Mouse (Mus musculus): ENCODE measurements around the gene Pcdh15. TPM values are rescaled to one million over a fixed set of nuclear protein-coding genes. Genes with fewer than 3 reads are reported as not detected.

The Pcdh15 gene
- polyA plus RNA-seq, 1 experiment from 2014 or later: 2.6 TPM

DNA sequence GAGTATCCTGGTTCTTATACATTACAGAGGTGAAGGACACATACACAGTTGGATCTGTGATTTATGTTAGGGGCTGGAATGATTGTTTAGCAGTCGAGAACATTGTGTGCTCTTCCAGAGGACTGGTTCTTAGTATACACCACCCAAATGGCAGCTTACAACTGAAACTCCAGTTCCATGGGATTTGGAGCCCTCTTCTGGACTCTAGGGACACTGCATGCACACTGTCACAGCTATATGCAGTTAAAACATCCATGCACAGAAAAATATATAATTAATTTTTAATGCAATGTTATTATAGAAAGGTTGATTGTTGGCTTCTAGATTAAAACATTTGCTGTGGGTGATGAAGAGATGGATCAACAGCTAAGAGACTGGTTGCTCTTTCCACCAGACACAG is 301.3 kb downstream of the Pcdh15 start:
- no peaks in the 10 kb centered on the region for H3K27me3 ChIP-seq
- no peak overlapping the region for H3K4me2 ChIP-seq (replicated peaks)
- H3K9me3 ChIP-seq: no peaks in the 10 kb centered on the region
- no peak overlapping the region for H3K4me3 ChIP-seq
- H3K4me1 ChIP-seq: no peaks in the 10 kb centered on the region
- H3K36me3 ChIP-seq: no peaks in the 10 kb centered on the region
- H3K9ac ChIP-seq: no peak overlapping the region
- WGBS: 83% methylated on average over 1 of the region's 1 CpGs
- ATAC-seq (ENCODE audit: low FRiP score, low read depth): no peak
- no peak overlapping the region for H3K27ac ChIP-seq

DNA sequence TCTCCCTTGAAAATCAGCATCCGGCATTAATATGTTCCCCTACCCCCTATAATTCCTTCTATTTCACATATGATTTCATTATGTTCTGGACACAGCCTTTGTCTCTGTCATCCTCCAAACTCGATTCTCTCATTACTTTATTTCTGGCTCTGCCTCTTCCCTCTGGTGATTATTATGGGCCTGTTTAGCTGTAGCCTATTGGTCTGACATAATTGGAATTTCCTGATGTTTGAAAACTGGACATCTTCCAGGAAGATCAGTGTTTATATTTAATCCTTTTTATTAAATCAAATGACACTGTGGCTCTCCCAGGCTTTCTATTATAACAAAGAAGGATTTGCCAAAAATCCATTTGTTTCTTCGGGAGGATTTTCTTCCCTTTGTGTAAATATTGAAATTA is 326.3 kb downstream of the Pcdh15 start:
- Histone ChIP-seq H3K27ac (no peak overlapping the region), H3K36me3 (no peaks in the 10 kb centered on the region), H3K4me3 (no peak overlapping the region), H3K9ac (no peak overlapping the region), H3K9me3 (no peaks in the 10 kb centered on the region; the same call in 1 of the 2 replicates), H3K4me1 (no peaks in the 10 kb centered on the region), H3K4me2 (replicated peaks) (no peak overlapping the region), H3K27me3 (no peaks in the 10 kb centered on the region)
- WGBS: 79% methylated on average over 3 of the region's 3 CpGs
- ATAC-seq (ENCODE audit: low FRiP score, low read depth): no peak

DNA sequence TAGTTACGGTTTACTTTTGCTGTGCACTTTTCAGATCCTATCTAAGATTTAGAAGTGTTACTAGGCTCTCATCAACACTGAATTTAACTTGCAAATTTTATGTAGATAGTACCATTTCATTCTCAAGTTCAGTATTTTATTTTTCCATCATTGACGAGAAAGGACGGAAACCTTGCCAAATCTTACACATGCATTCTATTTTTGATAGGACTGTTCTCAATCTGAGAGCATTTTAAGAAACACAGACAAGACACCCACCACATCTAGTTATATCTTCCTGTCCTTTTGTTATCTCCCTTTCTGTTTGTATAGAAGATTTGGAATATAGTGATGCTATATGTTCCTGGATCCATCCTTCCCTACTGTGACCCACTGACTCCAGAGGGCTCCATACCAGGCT is 332.2 kb downstream of the Pcdh15 start:
- Histone ChIP-seq H3K4me2 (replicated peaks) (no peak overlapping the region), H3K4me3 (no peak overlapping the region), H3K27ac (no peak overlapping the region), H3K4me1 (no peaks in the 10 kb centered on the region), H3K36me3 (no peaks in the 10 kb centered on the region), H3K9ac (no peak overlapping the region), H3K9me3 (no peaks in the 10 kb centered on the region), H3K27me3 (no peaks in the 10 kb centered on the region)
- ATAC-seq (ENCODE audit: low FRiP score, low read depth): no peak
- 90% methylated on average over 3 of the region's 3 CpGs for WGBS

DNA sequence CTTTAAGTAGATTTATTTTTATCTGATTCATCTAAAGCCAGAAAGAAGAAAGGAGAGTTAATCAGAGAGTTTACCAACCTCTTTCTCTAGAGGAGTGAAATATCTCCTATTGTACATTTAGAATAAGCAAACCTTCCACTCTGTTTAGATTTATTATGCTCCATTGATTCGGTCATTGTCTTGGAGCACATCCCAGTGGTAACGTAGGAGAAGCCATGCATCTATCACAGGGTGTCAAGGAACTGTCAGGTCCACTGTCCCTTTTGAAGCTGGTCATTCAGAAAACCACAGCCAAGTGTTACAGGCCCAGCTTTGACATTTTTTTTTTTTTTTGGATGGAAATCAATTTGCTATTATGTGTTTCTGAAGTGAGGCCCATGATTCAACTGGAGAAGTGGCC is 384.9 kb downstream of the Pcdh15 start:
- Histone ChIP-seq H3K4me2 (replicated peaks) (no peak overlapping the region), H3K27ac (no peak overlapping the region), H3K4me1 (no peaks in the 10 kb centered on the region), H3K9me3 (no peaks in the 10 kb centered on the region), H3K9ac (no peak overlapping the region), H3K27me3 (no peaks in the 10 kb centered on the region), H3K36me3 (no peaks in the 10 kb centered on the region), H3K4me3 (no peak overlapping the region)
- 77% methylated on average over 2 of the region's 2 CpGs for WGBS
- no peak for ATAC-seq (ENCODE audit: low FRiP score, low read depth)

DNA sequence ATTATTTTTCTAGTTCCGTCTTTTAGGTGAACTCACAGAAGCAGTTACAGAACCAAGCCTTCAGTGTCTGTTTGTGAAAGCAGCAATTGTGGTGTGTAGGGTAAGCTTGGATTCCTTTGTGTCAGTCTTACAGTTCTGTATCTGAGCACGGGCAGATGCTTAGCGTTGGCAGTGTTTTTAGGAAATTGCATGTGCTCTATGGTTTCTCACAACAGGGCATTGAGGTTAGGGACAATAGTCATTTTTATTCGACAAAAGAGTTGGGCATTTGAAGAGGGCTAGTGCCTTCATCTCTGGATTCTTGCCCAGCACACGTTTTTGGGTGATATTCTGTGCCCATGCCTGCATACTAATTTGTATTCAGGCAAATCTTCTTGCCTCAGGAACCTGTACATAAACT is 392.5 kb downstream of the Pcdh15 start:
- no peak for ATAC-seq (ENCODE audit: low FRiP score, low read depth)
- Histone ChIP-seq H3K27ac (no peak overlapping the region), H3K4me3 (no peak overlapping the region), H3K4me1 (no peaks in the 10 kb centered on the region), H3K27me3 (no peaks in the 10 kb centered on the region), H3K36me3 (no peaks in the 10 kb centered on the region), H3K9ac (no peak overlapping the region), H3K9me3 (no peaks in the 10 kb centered on the region), H3K4me2 (replicated peaks) (no peak overlapping the region)
- 77% methylated on average over 5 of the region's 5 CpGs for whole genome bisulfite sequencing

DNA sequence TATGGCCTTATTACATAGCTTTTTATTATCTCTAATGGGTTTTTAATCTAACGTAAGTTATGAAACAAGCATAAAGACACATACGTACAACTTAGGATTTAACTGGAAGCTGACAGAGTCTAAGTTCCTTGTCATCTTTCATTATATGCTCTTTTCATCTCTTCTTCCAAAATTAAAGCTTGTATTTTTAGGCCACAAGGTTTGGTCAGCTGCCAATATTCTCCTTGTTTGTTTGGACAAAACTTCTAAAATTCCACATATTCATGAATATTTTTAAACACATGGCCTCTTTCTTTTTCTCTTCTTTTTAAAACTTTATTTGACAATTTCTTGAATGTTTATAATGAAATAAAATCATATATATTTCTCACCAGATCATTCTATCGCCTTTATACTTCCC is 415.7 kb downstream of the Pcdh15 start:
- Histone ChIP-seq H3K36me3 (no peaks in the 10 kb centered on the region), H3K4me3 (no peak overlapping the region), H3K27ac (no peak overlapping the region), H3K4me2 (replicated peaks) (no peak overlapping the region), H3K9ac (no peak overlapping the region), H3K4me1 (0 out of 2 replicates have a peak, but pooled peaks cover 2% of the 10 kb centered on the region), H3K27me3 (no peaks in the 10 kb centered on the region), H3K9me3 (no peaks in the 10 kb centered on the region)
- ATAC-seq (ENCODE audit: low FRiP score, low read depth): no peak
- WGBS: 89% methylated on average over 3 of the region's 3 CpGs

DNA sequence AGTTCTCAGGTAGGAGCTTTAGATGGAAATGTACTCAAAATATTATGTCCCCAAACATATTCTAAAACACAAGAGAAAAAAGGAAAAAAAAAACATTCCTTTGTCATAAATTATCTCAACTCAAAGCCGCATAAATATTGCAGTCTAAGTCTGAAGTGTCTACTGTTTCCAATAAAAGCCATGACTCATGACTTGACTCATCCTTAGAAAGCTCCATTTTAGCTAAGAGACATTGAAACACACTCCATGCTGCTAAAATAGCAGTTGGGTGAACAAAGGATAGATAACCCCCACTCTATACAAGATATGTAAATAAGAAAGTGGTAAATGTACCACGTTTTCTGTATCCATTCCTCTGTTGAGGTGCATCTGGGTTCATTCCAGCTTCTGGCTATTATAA is 416.6 kb downstream of the Pcdh15 start:
- Histone ChIP-seq H3K4me2 (replicated peaks) (no peak overlapping the region), H3K27ac (no peak overlapping the region), H3K9ac (no peak overlapping the region), H3K27me3 (no peaks in the 10 kb centered on the region), H3K4me1 (0 out of 2 replicates have a peak, but pooled peaks cover 2% of the 10 kb centered on the region), H3K4me3 (no peak overlapping the region), H3K36me3 (no peaks in the 10 kb centered on the region), H3K9me3 (no peaks in the 10 kb centered on the region)
- no peak for ATAC-seq (ENCODE audit: low FRiP score, low read depth)
- 76% methylated on average over 2 of the region's 2 CpGs for WGBS

DNA sequence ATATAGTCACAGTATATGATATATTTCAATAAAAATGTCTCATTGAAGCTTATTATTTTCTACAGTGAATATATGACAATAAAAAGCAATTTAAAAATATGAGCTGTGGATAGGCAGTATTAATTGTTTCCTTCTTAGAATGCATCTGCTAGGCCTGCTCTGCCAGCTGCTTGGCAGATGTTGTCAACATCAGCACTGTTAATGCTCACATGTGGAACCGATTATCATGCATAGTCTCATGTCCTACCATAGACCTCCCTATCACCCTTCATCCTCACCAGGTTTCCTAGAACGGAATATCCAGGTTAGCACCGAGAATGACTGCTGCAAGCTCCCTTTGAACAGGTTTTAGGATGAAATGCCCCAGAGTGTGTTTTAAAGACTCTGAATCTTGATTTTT is 420.3 kb downstream of the Pcdh15 start:
- H3K9ac ChIP-seq: no peak overlapping the region
- H3K27ac ChIP-seq: no peak overlapping the region
- ATAC-seq (ENCODE audit: low FRiP score, low read depth): no peak
- no peaks in the 10 kb centered on the region for H3K36me3 ChIP-seq
- H3K27me3 ChIP-seq: no peaks in the 10 kb centered on the region
- H3K9me3 ChIP-seq: no peaks in the 10 kb centered on the region
- 0 out of 2 replicates have a peak, but pooled peaks cover 2% of the 10 kb centered on the region for H3K4me1 ChIP-seq
- no peak overlapping the region for H3K4me3 ChIP-seq
- H3K4me2 ChIP-seq (replicated peaks): no peak overlapping the region
- WGBS: 33% methylated on average over 3 of the region's 3 CpGs

DNA sequence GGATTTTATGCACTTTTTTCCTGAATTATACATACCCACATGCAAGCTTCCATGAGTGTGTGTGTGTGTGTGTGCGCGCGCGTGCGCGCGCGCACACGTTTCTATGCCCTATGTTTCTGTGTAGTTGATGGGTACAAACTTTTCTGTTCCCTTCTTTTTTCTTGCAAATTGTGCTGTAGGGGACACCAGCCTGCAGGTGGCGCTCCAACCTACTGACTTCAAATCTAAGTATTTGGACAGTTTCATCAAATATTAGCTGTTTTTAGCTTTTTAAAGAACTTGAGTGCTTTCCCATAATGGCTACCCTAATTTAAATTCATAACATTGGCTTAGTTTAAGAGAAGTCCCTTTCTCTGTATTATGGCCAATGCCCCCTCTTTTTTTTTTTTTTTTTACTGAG is 453.7 kb downstream of the Pcdh15 start:
- 92% methylated on average over 10 of the region's 10 CpGs for WGBS
- no peak for ATAC-seq (ENCODE audit: low FRiP score, low read depth)
- H3K9me3 ChIP-seq: no peaks in the 10 kb centered on the region

DNA sequence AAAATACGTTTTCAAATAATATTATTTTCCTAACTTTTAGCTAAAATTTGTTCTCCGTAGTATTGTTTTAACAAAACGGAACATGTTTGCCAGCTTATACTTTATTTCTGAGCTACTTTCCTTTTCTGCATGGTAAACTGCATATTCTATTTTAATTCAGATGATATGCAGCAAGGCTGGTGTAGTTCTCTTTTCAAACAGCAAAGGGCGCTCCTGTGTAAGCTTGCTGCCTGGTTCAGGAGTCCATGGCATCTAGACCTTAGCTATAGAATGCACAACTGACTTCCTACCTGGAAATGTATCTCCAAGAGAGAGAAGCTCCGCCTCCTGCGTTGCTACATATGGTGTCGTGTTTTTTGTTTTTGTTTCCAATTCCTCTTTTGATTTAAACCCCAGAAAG is 465.1 kb downstream of the Pcdh15 start:
- no peak for ATAC-seq (ENCODE audit: low FRiP score, low read depth)
- Histone ChIP-seq H3K9ac (no peak overlapping the region), H3K4me2 (replicated peaks) (no peak overlapping the region), H3K27ac (no peak overlapping the region), H3K4me1 (no peaks in the 10 kb centered on the region), H3K36me3 (no peaks in the 10 kb centered on the region), H3K9me3 (no peaks in the 10 kb centered on the region), H3K27me3 (no peaks in the 10 kb centered on the region), H3K4me3 (no peak overlapping the region)
- 66% methylated on average over 7 of the region's 7 CpGs for WGBS

More for the DNA sequence above, 453.7 kb downstream of the Pcdh15 start:
- H3K4me2 ChIP-seq (replicated peaks): no peak overlapping the region
- H3K36me3 ChIP-seq: no peaks in the 10 kb centered on the region
- H3K27ac ChIP-seq: no peak overlapping the region
- H3K9ac ChIP-seq: no peak overlapping the region
- H3K4me1 ChIP-seq: no peaks in the 10 kb centered on the region
- H3K4me3 ChIP-seq: no peak overlapping the region
- H3K27me3 ChIP-seq: no peaks in the 10 kb centered on the region

DNA sequence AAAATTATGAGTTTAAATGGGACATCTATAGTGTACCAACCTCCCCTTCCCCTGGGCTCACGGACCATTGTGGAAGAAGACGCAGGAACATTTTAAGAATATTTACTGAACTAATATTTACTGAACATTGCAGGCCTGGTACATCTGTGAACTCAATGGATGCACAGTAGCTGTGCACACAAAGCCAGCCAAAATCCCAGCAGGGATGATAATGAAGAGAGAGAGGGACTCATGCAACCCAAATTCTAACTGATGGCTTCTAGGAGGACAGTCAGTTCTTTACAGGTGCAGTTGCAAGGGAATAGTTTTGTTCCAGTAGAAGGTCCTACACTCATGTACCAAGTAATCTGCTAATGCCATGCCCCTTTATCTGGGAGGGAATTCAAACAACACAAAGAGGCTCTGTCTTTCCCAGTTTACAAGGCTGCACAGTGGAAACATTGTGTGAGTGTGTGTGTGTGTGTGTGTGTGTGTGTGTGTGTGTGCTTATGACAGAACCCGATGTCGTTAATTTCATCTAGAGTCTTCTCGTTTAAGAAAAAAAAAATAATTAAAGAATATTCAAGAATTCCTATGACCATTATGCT is 475.7 kb downstream of the Pcdh15 start:
- Histone ChIP-seq H3K36me3 (no peaks in the 10 kb centered on the region), H3K9ac (no peak overlapping the region), H3K4me1 (no peaks in the 10 kb centered on the region), H3K27me3 (no peaks in the 10 kb centered on the region), H3K4me2 (replicated peaks) (no peak overlapping the region), H3K27ac (no peak overlapping the region), H3K4me3 (no peak overlapping the region), H3K9me3 (no peaks in the 10 kb centered on the region)
- ATAC-seq (ENCODE audit: low FRiP score, low read depth): no peak
- WGBS: 88% methylated on average over 5 of the region's 5 CpGs

DNA sequence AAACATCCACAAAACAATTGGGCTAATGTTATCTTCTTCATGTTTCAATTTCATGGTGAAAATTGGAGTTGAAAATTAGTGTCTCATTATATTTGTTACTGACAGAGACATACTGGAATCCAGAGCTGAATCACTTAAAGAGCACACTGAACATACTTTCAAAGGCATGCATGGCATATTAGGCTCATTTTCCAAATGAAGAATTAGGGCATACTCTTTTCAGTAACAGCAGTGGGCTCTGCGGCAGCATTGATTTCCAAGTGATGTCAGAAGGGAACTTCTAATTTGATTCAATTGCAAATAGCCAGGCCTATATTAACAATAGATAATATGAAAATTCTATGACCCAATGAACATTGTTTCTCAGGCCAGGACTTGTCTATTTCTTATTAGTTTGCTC is 568.4 kb downstream of the Pcdh15 start:
- no peak overlapping the region for H3K27ac ChIP-seq
- no peak overlapping the region for H3K9ac ChIP-seq
- no peaks in the 10 kb centered on the region for H3K4me1 ChIP-seq
- no peak for ATAC-seq (ENCODE audit: low FRiP score, low read depth)
- no peak overlapping the region for H3K4me3 ChIP-seq
- no peaks in the 10 kb centered on the region for H3K9me3 ChIP-seq
- no peaks in the 10 kb centered on the region for H3K27me3 ChIP-seq
- H3K4me2 ChIP-seq (replicated peaks): no peak overlapping the region
- WGBS: 98% methylated on average over 1 of the region's 1 CpGs
- H3K36me3 ChIP-seq: no peaks in the 10 kb centered on the region

DNA sequence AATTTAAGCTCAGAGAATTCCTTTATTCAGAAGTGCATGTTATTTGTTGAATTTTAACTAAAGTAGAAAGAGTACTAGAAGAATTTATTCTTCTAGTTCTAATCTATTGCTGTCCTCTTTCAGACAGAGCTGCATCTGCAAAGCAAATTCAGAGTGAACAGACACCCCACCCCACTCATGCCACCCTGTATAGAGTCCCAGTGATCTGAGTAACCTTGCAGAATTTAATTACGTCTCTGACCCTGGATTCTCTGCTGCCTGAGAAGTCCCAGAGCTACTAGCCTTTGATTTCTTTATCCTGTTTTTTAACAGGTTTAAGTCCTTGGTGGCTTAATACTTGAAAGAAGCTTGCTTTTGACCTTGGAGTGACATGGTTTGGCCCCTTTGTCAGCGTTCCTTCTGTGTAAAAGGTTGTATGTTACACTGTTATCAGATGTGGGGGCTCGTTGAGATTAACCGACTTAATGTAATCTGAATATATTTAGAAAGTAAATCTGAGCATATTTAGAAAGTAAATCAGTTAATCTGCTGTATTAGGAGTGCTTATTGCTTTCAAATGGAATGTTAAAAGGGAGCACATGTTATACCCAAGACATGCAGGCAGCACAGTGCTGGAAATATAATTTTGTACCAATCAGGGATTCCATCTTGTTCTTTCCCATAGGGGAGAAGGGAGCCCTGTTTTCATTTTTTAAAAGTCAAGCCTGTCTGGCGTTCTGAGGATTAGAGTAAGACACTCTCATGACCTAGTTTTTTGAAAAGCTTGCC is 601.6 kb downstream of the Pcdh15 start:
- Histone ChIP-seq H3K4me3 (no peak overlapping the region), H3K27me3 (no peaks in the 10 kb centered on the region), H3K27ac (no peak overlapping the region), H3K4me2 (replicated peaks) (no peak overlapping the region), H3K9ac (no peak overlapping the region), H3K4me1 (no peaks in the 10 kb centered on the region), H3K9me3 (no peaks in the 10 kb centered on the region), H3K36me3 (no peaks in the 10 kb centered on the region)
- WGBS: 47% methylated on average over 5 of the region's 5 CpGs
- ATAC-seq (ENCODE audit: low FRiP score, low read depth): no peak
